Mouse (Mus musculus): ENCODE data around the gene Fam205a2.
"Not testable (repeated sequence)": the region's sequence is repeated elsewhere in the genome, so short reads cannot be mapped to it uniquely, and the experiment has no call there.

Gene Fam205a2

GRCm38 (mm10) chr4:42528075-42528474 is at the start of gene Fam205a2:
Gene Fam205a2 (minus strand): TSS chr4:42528175.
- DNase-seq (ENCODE audit: low read depth, low spot score), result not testable (repeated sequence)

All from embryo, embryonic 11.5 days (tissue).